Mouse (Mus musculus) lung, adult 2 months (tissue): ENCODE results near the gene Foxn3.

Source experiments
- CTCF ChIP-seq: fragments of 200-500 bp; IDR thresholded peaks from 2 replicates; pipeline ENCODE4 v1.5.1; 2011; ENCODE audit warnings: mild to moderate bottlenecking, low read length, control low read depth; ENCODE audit not compliant: insufficient read depth
- POLR2A ChIP-seq: fragments of 200-500 bp; IDR thresholded peaks from 2 replicates; pipeline ENCODE4 v1.6.1; 2011; ENCODE audit warnings: low read depth, mild to moderate bottlenecking, control low read depth, low read length, borderline replicate concordance; ENCODE audit errors: extremely low read depth

DNA sequence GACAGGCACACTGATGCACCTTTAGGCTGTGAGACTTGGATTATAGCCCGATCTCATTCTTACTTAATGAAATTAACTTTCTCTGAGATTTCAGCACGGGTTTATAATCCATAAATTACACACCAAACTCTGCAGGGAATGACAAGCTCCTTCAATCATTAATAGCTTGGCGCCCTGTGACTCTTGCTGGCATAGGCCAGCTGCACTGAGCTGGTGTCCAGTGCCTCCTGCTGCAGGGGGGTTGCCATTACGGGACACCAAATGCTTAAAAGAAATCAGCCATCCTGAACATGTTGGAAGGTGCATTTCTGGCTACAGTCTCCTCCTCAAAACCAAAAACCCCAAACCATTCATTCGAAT lies 364.3 kb downstream of the Foxn3 start:
- TF ChIP-seq POLR2A (no peak), CTCF (no peak)
